Mouse (Mus musculus) c-Kit-positive CD71-negative TER-119-negative erythroid progenitor cells, embryonic 14.5 days (primary cell): ENCODE measurements around the gene Nudt10.
"Not testable (repeated sequence)": the region's sequence is repeated elsewhere in the genome, so short reads cannot be mapped to it uniquely, and the experiment has no call there.

Experiments
- DNase-seq: peaks from one replicate; pipeline ENCODE4 v3.0.0-alpha.2; 2013; ENCODE audit warnings: low read depth

Nudt10 gene

DNA sequence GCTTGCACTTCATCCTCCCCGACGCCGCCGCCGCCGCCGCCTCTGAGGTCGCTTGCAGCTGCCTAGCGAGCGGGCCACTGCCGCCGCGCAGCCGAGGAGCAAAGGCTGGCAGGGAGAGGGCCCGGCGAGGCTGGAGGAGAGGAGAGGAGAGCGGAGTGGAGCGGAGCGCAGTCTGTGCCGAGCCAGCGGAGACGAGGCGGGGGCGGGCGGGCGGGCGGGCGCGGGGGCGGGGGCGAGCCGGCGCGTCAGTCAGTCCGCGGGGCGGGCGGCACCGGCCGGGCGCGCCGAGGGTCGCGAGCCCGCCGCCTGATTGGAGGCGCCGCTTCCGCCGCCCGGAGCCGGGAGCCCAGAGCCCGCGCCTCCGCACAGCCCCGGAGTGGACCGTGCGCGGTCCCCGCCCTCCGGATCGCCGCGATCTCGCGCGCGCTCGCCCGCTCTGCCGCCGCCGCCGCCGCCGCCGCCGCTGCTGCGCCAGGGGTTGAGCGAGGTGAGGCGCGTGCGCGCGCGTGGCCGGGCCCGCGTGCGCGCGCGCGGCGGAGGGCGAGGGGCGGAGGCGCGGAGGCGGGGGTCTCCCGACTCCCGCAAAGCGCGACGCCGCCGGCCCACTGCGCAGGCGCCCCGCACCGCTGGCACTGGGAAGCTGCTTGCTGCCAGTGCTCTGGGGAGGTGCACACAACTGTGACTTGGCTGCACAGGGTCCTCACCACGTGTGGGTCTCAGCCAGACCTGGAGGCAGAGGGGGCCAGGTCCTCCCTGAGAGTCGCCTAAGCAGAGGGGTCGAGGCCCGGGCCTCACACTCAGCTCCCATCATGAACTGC, at the start of gene Nudt10:
Nudt10 (minus strand) TSS at position 193 of the 818 bp plus-strand sequence.
- DNase-seq = not testable (repeated sequence)

DNA sequence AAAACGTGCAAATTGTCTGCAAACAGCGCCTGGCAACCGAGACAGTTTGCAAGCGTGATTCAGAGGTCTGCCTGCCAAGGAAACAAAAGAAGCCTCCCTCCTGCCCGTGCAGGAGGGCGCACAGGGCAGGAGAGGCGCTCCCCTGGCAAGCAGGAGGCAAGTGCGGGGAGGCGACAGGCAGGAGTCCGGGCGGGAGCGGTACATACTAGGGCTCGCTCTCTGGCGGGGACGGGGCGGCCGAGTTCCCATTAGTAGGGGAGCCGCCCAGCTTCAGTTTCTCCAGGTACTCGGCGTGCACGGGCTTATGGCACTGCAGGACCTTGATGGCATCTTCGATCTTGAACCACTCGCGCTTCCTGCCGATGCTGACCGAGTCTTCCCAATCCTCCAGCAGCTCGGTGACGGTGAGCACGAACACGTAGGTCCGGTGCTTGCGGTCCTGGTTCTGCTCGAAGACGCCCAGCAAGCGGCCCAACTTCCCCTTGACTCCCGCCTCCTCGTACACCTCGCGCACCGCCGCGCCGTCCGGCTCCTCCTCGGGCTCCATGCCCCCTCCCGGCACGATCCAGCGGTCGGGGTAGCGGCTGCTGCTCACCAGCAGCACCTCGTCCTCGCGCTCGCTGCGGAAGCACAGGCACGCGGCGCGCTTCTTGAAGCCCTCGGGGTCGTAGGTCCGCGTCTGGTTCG, 536 bp downstream of the Nudt10 start:
- not testable (repeated sequence) for DNase-seq

- DNase-seq = no peak
Measured at GRCm38 (mm10) chrX:6171718-6172117, 1.1 kb downstream of the Nudt10 start.
